8 mouse cellular contexts compared by ENCODE assay signal in the genomic region with DNA sequence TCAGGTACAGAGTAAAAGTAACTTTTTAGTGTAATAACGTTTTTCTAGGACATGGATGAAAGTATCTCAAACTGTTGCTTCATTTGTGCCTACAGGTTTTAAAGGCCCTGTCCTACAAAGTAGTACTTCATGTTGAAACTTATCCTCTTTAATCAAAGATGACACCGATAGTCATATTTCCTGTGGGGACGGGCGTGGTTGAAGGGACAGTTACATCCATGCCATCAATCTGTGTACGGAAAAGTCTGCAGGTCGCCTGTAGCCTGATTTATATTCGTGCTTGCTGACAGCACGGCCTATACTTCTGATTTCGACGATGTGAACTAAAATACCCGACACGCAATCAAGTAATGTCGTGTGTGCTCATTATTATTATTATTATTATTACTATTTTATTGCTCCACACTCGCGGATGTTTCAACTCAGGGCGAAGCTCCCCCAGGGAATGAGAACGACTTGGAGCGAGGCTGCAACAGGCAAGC. TPM values are rescaled to one million over a fixed set of nuclear protein-coding genes. Genes with fewer than 3 reads are reported as not detected.
DNase-seq lines count a peak whose midpoint lies in the region; ATAC-seq and TF ChIP-seq lines count a peak whose summit lies in the region.

No protein-coding gene starts in this region.

- no peak for TF ChIP-seq POLR2A in lung, adult 2 months (IDR thresholded peaks at IDR 0.05; ENCODE audit: borderline replicate concordance, extremely low read depth, low read depth, low read length)
- TF ChIP-seq POLR2A in cortical plate, adult 2 months (IDR thresholded peaks at IDR 0.05; ENCODE audit: extremely low read depth, insufficient read depth, low read length) = no peak

- ATAC-seq in inflammation-experienced regulatory T-cells, adult 6 months = peak; percentile 11

- TF ChIP-seq CTCF in lung, adult 2 months (IDR thresholded peaks at IDR 0.05; ENCODE audit: insufficient read depth, low read length) = no peak
- TF ChIP-seq CTCF in cortical plate, adult 2 months (IDR thresholded peaks at IDR 0.05; ENCODE audit: extremely low read depth, insufficient read depth, low read length) = no peak

- H3K27ac ChIP-seq in cortical plate, adult 2 months (ENCODE audit: insufficient read depth, low read length) = peak overlapping the region; percentile 86; the same call in 1 of the 2 replicates

- DNase-seq in lung, adult 2 months = no peak
- no peak for DNase-seq in lung, postnatal 14 days
- DNase-seq in lung, postnatal 36 days = peak; percentile 39
- no peak for DNase-seq in layer of hippocampus, adult 9-11 months
- no peak for DNase-seq in frontal cortex, postnatal 14 days (ENCODE audit: low spot score in 2 of 2)
- no peak for DNase-seq in spleen, postnatal 36 days (ENCODE audit: low spot score in 2 of 2)

- under 1% methylated on average over 18 of the region's 18 CpGs for WGBS in lung, adult 2 months

- peaks cover 15% of the 10 kb centered on the region for H3K4me1 ChIP-seq in lung, adult 2 months (ENCODE audit: control insufficient read depth, insufficient read depth, low read length)
- H3K4me1 ChIP-seq in cortical plate, adult 2 months (ENCODE audit: control insufficient read depth, insufficient read depth, low read length) = no peaks in the 10 kb centered on the region

- peak overlapping the region; percentile 71 for H3K4me3 ChIP-seq in lung, adult 2 months (replicated peaks; ENCODE audit: extremely low read depth, low read depth, low read length)
- peak overlapping the region; percentile 34 for H3K4me3 ChIP-seq in cortical plate, adult 2 months (ENCODE audit: insufficient read depth, low read length)

RNA-seq across cellular contexts. Expression of gene Prkd3, which starts 0.8 kb away (rescaled TPM):
- 11.7 and 19.0 TPM in 2 replicates for polyA plus RNA-seq in lung, adult 2 months (2012; rRNA removed)
- 10.6 and 12.3 TPM in 2 replicates for polyA plus RNA-seq in cortical plate, adult 2 months (2012; rRNA removed)
- polyA plus RNA-seq in inflammation-experienced regulatory T-cells, adult 6 months (2017; shearing (Covaris generic)) = 1 to 10 TPM; 2.8 to 7.7 (median 5.0) TPM

RNA-seq across cellular contexts. Expression of gene Qpct, which starts 31.9 kb away (rescaled TPM):
- polyA plus RNA-seq in lung, adult 2 months (2012; rRNA removed) = 4.7 and 6.1 TPM in 2 replicates
- polyA plus RNA-seq in cortical plate, adult 2 months (2012; rRNA removed) = 10.5 and 12.0 TPM in 2 replicates
- polyA plus RNA-seq in inflammation-experienced regulatory T-cells, adult 6 months (2017; shearing (Covaris generic)) = 1 to 10 TPM in 2 of 3 experiments, under 1 TPM in 1; 0.99 to 8.4 (median 3.1) TPM
